Mouse (Mus musculus): ENCODE results near the gene Snx9.

Snx9 gene

DNA sequence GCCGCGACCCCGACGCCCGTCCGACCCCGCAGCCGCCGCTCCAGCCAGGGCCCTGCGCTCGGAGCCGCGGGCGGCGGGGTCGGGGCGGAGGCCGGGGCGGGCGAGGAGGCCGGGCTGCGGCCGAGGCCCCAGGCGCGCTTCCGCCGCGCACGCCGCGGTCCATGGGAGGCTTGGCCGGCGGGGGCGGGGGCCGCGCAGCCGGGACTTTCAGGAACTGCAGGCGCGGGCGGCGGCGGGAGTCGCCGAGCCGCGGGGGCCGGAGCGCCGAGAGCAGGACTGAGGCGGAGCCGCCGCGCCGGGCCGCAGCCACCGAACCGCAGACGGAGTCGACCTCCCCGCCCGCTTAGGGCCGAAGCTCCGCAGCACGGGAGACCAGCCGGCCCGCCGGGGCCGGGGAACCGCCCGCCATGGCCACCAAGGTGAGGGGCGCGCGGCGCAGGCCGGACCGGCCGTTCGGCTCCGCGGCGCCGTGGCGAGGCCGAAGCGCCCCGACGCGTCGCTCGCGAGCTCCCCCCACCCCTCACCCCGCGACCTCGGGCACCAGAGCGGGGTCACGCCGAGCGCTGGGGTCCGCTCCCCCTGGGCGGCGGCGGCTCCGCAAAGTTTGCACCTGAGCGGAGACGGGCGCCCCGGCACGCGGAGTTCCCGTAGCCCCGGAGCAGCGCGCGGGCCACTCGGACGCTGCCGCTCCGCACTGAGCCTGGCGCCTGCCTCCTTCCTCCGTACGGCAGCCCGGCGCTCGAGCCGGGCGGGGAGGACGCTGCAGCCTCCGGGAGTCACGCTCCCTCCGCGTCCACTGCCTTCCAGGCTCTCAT is at the start of gene Snx9:
Snx9 (plus strand) TSS at position 202 of the 815 bp plus-strand sequence.
- peak; percentile 67 for DNase-seq

DNA sequence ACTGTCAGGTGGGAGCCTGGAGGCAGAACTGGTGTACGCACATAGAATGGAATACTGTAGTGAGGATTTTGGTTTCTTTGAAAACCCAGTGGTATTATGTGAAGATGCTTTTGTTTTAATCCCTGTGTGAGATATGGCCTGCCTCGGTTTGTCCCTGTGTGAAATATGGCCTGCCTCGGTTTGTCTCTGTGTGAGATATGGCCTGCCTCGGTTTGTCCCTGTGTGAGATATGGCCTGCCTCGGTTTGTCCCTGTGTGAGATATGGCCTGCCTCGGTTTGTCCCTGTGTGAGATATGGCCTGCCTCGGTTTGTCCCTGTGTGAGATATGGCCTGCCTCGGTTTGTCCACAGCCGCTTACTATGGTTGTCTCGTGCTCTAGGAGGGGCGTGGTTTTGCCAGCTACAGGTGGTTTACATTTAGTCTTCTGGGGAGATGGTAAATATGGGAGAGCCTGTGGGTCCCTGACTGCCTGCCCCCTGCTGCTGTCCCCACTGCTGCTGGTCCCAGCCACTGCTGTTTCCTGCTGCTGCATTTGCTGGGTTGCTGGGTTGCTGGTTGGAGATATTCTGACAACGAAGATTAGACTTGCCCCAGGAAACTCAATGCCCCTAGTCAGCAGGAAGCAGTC is 48.9 kb upstream of the Snx9 start:
- no peak for DNase-seq

DNA sequence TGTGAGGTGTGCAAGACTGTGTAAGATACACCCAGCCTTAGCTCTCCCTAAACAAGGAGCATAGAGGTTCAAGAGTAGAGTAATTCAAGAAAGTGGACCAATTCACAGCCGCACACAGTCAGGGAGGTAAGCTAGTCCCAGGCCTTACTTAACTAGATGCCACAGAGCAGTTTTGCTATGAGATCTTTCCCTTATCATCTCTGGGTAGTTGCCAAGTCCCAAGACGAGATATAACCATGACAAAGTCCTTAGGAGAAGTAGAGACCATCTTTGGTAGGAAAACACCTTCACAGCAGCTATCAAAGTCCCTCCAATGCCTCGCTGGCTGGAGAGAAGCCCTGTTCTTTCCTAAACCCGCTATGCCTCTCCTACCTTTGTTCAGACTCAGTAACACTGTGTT is 47.5 kb upstream of the Snx9 start:
- no peak for DNase-seq

DNA sequence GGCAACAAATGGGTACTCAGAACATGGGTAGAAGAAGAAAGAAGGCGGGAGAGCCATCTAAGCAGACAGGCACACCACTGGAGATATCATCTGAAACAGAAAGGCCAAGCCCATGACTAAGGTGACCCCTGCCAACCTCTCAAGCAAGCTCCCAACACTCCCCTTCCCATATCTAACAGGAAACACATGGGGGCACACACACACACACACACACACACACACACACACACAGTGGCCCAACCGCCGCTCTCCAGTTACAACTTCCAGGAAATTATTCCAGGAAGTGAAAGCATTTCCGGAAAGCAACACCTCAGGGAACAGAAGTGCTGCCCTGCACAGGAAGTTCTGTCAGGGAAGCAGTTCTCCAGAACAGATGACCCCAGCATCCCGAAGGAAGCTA is 46.9 kb upstream of the Snx9 start:
- no peak for DNase-seq

DNA sequence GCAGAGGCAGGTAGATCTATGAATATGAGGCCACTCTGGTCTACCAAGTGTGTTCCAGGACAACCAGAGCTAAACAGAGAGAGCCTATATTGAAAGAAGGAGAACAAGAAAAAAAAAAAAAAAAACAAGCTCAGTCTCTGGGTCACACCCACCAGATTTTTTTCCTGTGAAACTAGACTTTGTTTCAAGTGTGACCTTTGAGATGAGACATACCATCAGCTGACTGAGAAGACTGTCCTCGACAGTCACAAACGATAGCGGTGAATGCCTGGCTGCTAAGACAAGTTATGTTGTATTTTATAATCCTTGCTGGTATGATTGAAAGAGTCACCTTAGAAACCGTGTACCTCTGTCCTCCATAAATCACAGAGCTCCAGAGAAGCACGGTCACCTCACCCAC is 45.8 kb upstream of the Snx9 start:
- no peak for DNase-seq

DNA sequence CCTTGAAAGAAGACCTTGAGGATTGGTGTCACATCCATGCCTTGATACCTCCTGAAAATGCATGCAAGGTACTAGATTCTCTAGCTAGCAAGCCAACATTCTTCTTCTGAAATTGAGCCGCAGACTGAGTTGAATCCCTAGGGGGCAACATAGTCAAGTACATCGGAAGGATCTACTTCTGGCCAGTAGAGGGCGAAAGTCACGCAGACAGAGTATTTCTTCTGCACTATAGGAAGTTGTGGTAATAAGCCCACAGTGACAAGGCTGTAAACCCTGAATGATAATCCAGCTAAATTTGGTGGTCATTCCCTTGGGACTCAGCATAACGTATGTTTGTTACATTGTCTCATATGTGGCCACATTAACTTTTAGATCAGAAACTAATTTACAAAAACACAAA is 45.3 kb upstream of the Snx9 start:
- DNase-seq, result peak; percentile 81

DNA sequence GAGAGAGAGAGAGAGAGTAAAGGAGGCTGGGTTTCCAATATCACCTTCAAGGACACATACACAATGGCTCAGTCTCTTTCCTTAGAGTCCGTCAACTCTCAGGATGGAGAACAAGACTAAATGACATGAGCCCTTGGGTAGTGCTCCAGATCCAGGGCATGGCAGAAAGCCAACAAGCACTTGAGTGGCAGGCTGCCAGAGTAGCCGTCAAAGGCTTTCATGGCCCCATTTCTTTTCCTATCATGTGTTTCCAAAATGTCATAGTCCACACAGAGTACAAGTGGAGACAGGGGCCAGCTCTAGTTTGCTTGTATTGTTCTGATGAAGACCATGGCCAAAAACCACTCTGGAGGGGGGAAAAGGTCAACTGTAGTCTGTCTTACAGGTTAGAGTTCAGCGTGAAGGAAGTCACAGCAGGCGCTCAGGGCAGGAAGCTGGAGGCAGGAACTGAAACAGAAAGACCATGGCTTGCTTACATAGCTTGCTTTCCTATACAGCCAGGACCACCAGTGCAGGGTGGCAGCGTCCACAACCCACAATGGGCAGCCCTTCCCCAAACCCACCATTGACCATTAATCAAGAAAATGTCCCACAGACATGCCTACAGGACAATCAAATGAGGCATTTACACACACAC is 43.9 kb upstream of the Snx9 start:
- no peak for DNase-seq

DNA sequence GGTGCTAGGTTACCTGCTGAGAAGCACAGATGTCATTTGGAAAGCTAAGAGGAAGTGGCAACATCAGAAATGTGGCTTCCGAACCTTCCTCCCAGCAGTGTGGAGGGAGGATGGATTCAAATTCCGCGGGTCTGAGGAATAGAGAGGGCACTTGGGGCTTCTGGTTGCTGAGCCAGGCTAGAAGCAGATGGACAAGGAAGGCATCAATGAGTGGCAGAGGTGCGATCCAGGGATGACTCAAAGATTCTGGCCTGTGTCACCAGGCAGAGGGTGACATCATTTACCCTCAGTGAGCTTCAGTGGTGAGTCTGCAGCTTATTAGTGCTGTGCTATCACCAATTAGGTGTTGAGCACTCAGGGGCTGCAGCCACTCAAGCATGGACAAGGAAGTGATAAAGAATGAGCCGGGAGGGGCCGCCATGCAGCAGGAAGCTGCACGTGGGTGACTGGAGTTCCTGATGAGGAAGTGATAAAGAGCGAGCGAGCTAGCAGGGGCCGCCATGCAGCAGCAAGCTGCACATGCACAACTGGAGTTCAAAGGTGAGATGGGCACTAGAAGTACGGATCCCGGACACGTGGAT is 42.8 kb upstream of the Snx9 start:
- DNase-seq, result peak; percentile 45

DNA sequence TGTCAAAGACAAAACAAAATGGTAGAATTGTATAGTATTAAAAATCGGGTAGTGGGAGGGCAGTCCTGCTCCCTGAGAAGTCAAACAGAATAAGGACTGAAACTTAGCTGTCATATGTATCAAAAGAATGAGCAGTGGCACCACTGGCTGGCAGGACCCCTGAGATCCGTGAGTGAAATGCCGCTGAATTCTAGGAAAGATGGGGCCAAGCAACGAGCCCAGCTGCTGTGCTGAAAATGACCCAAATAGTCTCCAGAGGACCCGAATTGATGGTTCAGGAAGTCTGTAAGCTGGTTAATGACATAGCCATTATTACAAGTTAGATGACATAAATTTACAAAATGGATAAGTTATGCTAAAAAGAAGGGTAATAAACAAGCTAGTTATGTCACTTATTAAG is 42.2 kb upstream of the Snx9 start:
- DNase-seq, result no peak

DNA sequence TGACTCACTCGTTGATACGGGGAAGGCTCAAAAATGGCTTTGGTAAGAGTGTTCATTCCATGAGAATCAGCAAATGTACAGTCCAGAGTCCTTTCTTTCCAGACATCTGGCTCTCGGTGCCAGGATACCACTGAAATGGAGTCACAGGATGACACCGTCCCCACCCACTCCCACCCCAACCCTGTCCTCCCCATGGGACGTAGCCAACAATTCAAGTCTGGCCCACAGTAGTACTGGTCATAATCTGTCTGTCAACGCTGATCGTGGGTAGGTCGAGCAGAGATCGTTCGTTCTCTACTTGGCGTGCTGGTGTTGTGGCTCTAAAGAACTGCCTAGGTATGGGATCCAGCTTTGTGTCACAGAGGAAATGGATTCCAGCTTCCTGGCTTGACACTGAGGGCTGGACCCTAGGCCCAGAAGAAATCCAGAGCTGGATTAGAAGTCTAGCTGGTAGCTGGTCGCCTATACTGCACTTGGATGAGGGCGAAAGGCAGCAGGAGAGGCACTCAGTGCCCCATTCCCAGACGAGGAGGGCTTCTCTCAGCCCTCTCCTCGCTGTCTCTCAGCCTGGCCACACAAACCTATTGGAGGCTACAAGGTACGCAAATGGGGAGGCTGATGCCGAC is 41.6 kb upstream of the Snx9 start:
- DNase-seq, result no peak

DNA sequence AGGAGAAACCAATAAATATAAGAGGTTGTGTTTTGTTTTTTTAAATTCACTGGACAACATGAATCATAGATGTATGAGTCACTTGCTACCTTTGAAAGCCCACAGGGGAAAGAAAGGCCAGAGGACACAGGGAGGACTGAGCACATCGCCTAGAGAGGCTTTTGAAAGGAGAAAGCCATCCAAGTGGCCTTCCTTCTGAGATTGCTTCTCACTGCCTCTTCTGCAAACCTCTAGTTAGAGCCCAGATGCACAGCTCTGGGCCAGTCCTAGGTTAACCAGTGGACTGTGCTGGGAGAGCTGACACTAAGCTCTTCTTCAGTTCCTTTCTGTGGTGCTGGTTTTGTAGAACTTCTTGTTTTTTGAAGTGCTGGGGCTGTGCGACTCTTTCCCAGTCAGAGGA is 40.9 kb upstream of the Snx9 start:
- DNase-seq, result no peak

DNA sequence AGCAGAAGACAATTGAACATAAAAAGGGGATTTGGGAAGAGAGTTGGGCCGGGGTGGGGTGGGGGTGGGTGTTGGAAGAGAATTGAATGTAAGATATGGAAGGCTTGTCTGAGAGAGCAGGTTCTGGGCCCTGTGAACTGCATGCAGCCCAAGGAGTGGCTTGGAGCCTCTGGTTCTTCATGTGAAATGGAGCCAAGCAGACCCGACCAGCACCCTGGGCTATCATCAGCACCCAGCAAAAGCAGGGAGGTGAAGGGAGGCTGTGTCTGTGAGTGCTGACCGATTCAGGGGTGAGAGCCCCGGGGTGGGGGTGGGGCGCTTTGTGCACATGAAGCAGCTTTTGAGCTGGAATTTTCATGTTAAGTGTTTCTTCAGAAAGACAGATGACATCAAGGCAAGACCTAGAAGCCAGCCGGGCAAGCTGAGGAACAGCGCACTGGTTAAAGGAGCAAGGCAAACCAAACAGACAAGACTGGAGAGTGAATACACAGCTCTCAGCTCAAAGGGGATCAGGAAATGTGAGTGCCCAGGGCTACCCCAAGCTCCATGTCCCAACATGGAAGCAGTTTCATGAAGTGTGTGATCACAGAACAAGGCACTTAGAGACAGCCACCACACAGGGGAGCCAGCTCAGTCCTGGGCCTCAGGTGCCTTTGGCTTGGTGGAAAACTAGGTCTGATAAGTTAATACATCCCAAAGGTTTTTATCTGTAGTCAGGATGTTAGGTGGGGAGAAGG is 40.1 kb upstream of the Snx9 start:
- DNase-seq, result no peak

DNA sequence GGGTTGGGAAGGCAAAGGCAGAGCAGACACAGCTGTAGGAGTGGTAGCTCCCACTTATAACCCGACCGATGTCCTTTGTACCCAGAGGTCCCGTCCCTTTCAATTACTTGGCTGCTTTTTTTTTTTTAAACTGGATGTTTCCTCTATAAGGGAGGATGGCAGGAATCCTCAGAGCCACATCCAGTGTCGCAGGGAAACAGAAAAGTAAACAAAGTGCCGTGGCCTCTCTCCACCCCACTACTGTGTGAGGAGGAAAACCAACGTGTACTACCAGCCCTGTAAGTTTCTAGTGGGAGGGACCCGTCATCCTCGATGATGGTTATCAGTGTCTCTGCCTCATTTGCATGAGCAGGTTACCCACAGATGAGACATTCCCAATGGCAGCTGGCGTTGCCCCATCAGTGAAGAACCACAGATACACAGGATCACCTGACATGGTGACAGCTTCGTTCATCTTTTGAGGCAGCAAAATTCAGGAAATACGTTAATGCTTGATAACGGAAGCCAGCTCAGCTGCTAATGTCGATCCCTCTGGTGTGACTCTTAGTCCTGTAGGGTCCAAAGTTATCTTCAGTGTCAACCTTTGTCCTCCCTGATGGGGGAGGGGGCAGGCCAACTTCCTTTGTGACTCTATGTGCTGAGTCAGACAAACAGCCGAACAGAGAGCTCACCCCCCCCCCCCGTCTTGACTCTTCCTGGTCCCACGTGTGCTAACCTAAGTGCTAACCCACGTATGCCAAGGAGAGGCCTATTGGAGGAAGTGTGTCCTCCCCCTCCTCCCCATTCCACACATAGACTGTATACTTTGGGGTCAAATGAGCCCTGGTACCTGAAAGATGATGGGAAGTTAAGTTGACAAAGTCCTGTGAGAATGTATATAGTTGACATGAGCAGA is 39.1 kb upstream of the Snx9 start:
- DNase-seq, result peak; percentile 64

DNA sequence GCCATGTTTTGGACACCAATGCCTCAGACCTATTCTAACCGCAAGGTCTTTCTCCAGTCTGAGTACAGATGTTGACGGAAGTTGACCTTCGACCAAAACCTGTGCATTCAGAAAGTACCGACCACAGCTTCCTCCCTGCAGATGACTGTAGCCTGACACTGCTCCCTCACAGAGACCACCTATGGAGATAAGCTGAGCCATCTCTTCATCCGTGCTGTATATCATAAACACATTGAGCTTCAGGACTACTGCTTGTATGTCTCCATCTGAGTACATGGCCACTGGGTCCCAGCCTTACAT is 38.5 kb upstream of the Snx9 start:
- peak; percentile 55 for DNase-seq

DNA sequence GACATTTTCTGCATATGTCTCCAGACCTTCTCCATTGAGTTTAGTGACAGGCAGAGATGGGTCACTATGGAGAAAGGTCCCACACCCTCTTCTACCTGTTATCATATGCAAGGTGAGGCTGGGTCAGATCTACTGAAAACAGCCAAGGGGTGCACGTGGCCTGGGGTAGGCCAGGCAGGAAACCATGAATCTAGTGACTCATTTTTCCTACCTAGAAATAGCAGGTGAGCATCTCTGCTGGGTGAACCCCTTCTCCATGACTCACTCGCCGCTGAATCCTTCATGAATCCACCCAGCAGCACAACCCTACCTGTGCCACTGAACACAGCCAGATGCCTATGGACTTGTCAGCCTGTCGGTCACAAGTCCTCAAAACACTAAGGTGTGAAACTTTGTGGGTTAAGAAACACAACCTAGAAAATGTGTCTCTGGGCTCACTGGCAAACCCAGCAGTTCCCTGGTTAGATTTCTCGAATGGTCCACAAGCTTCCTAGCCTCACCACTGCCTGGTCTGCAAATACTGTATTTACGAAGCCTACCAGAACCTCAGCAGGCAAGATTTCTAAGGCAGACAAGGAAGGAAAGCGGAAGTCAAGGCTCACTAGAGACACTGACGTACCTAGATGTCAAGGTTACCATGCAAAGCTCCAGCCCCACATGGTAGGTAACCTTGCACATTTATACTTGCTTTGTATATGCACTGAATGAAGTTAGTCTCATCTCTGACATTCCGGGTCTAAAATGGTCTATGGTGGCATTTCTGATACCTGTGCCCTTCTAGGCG is 37.7 kb upstream of the Snx9 start:
- no peak for DNase-seq

DNA sequence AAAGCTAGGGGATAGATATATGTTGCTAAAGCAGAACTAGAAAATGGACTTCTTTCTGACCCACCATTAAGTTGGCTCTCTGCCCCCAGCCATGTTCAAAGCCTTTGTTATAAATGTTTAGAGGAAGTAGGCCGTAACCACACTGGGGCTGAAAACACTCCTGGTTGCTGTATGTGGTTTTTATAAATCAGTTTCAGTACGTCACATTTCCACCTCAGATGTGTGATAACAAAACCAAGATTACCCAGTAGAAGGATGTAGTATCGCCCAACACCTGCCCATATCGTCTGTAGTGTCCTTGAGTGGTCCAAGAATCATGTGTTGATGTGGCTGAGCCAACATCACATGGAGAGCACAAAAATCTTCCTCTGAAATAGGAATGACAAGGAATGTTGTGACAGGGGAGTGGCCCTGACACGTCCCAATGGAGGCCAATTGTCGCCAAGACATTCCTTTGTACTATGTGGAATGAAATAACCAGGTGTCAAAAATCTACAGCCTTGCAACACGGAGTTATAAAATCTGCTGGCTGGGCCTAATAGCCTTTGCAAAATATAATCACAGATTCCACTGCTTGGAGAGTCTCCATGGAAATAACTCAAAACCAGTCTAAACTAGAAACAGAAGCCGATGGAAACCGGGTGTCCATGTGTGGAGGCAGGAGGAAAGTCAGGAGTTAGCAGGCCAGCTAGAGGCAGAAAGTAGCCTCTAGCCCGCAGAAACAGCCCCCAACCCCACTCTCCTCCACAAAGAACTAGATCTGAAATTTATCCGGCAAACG is 36.6 kb upstream of the Snx9 start:
- DNase-seq, result no peak

DNA sequence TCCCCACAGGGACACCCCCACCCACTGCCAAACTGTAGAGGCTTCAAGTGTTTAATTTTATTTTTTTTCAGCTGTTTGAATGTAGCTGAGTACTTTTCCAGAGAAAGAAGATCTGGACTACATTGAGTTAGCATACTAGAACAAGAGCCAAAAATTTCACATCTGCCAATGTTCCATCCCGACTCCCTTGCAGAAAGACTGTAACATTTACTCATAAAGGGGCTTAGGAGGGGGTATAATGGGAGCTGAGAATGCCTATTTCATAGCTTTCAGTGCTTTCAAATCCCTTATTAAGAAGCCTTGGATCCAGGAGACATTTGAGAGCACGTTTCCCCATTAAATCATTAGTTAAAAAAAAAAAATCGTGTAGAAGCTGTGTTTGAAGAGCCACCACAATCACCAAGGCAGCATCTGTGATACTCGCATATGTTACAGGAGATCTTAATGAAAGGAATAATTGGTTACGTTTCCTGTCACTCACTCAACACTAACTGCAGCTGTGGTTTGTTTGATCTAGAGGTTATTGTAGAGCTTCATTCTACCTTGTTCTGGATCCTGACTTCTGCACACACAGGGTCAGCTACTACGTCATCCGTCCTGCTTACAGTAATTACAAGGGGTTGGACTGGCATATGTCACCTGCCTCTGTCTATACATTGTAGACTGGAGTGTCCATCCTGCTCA is 35.8 kb upstream of the Snx9 start:
- DNase-seq, result no peak

DNA sequence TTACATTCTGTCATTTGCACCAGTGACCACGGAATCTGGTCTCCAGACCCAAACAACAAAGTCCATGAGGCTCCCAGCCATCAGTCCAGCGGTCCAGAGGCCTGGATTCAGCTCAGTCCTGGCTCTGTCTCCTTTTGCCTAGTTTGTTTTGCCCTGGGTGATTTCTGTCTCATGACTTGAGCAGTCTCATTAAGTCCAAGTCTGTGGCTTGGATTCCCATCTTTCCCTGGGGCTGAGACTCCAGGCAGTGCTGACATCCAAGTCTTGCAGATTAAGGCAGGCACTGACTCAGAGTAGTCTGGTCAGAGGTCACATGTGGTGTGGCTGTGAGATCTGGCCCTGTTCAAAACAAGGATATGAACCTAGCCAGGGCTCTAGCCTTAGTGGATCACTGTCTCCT is 35.2 kb upstream of the Snx9 start:
- DNase-seq, result no peak

DNA sequence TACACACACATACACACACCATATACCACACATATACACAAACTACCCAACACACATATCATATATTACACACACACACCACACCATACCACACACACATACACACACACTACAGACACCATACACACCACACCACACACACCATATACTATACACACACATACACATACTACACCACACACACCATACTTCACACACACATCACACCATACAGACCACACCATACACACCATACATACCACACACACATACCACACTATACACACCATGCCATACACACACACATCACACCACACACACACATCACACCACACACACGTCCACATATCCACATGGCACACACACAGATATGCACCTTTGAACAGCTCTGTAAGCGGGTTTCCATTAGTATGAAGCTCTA is 34.3 kb upstream of the Snx9 start:
- DNase-seq, result no peak
